In genomic region chr6:120113856-120114255, GRCm38 (mm10) we compare ENCODE assay signal across 14 mouse cellular contexts. TPM values are rescaled to one million over a fixed set of nuclear protein-coding genes. Genes with fewer than 3 reads are reported as not detected.
DNase-seq lines count a peak whose midpoint lies in the region; ATAC-seq and TF ChIP-seq lines count a peak whose summit lies in the region.
"Had no signal": no experiment of that assay in that cellular context is flagged by ENCODE, and none has a peak within 500 bp of the region (broad histone marks: within the 10 kb centered on the region; RNA-seq: fewer than 3 reads in every experiment).

No protein-coding gene starts in this region.

- TF ChIP-seq CTCF in spleen, adult 2 months (IDR thresholded peaks at IDR 0.05; ENCODE audit: extremely low read depth, insufficient read depth, insufficient read length, insufficient replicate concordance): no peak

- no peak for TF ChIP-seq POLR2A in spleen, adult 2 months (IDR thresholded peaks at IDR 0.05; ENCODE audit: low read depth, low read length)

- H3K9ac ChIP-seq in kidney, embryonic 14.5 days (ENCODE audit: low read depth, low read length): no peak overlapping the region
- no peak overlapping the region for H3K9ac ChIP-seq in intestine, embryonic 15.5 days
- H3K9ac ChIP-seq: embryonic facial prominence, embryonic 12.5 days; forebrain, embryonic 15.5 days had no signal

- no peak for DNase-seq in kidney, adult 11 months
- DNase-seq in spleen, adult 2 months (ENCODE audit: low read depth in 1 of 2, low spot score in 2 of 2): no peak
- DNase-seq in spleen, postnatal 14 days (ENCODE audit: low spot score in 2 of 2): no peak
- DNase-seq in adipocyte (ENCODE audit: low spot score): no peak
- DNase-seq in adrenal gland, postnatal 36 days: no peak
- DNase-seq: cerebellum, adult 18-20 months; gastrocnemius, postnatal 14 days had no signal

- H3K4me2 ChIP-seq in kidney, embryonic 14.5 days (replicated peaks; ENCODE audit: low read depth, low read length): no peak overlapping the region
- H3K4me2 ChIP-seq in intestine, embryonic 15.5 days (replicated peaks): no peak overlapping the region
- H3K4me2 ChIP-seq: embryonic facial prominence, embryonic 12.5 days; forebrain, embryonic 15.5 days had no signal

- H3K4me1 ChIP-seq in kidney, embryonic 14.5 days (ENCODE audit: control insufficient read depth, insufficient read depth, low read length): peaks cover 10% of the 10 kb centered on the region; the same call in 1 of the 2 replicates
- H3K4me1 ChIP-seq in spleen, adult 2 months (ENCODE audit: control insufficient read depth, insufficient read depth, insufficient read length): peaks cover 14% of the 10 kb centered on the region; the same call in 1 of the 2 replicates
- peaks cover 8% of the 10 kb centered on the region for H3K4me1 ChIP-seq in intestine, embryonic 15.5 days (replicated peaks)

- H3K4me3 ChIP-seq in kidney, embryonic 14.5 days (ENCODE audit: low read length): no peak overlapping the region
- H3K4me3 ChIP-seq in spleen, adult 2 months (ENCODE audit: extremely low read depth, insufficient read depth, insufficient read length): no peak overlapping the region
- H3K4me3 ChIP-seq in intestine, embryonic 15.5 days (replicated peaks): no peak overlapping the region
- H3K4me3 ChIP-seq: embryonic facial prominence, embryonic 12.5 days; forebrain, embryonic 15.5 days had no signal

- 94% methylated on average over 3 of the region's 3 CpGs for WGBS in kidney, embryonic 14.5 days
- WGBS in spleen, adult 2 months: 88% methylated on average over 3 of the region's 3 CpGs
- WGBS in intestine, embryonic 15.5 days: 94% methylated on average over 3 of the region's 3 CpGs

- H3K27ac ChIP-seq in kidney, embryonic 14.5 days (ENCODE audit: low read depth, low read length): peak overlapping the region; percentile 77; the same call in 1 of the 2 replicates
- peak overlapping the region; percentile 24; the same call in 1 of the 2 replicates for H3K27ac ChIP-seq in spleen, adult 2 months (ENCODE audit: insufficient read depth, low read length)
- H3K27ac ChIP-seq in intestine, embryonic 15.5 days: peak overlapping the region; percentile 51; the same call in 1 of the 2 replicates
- H3K27ac ChIP-seq: forebrain, embryonic 15.5 days; hindbrain, postnatal 0 days had no signal

- no peak for ATAC-seq in kidney, embryonic 14.5 days (ENCODE audit: low FRiP score, low TSS enrichment)
- ATAC-seq in intestine, embryonic 15.5 days: no peak
- ATAC-seq: forebrain, embryonic 15.5 days; hindbrain, postnatal 0 days had no signal

- H3K36me3 ChIP-seq in kidney, embryonic 14.5 days (ENCODE audit: control insufficient read depth, insufficient read depth, low read length): no peaks in the 10 kb centered on the region
- H3K36me3 ChIP-seq in spleen, adult 2 months (ENCODE audit: control insufficient read depth, insufficient read depth, low read length): no peaks in the 10 kb centered on the region
- no peaks in the 10 kb centered on the region for H3K36me3 ChIP-seq in intestine, embryonic 15.5 days
- H3K36me3 ChIP-seq: embryonic facial prominence, embryonic 12.5 days; forebrain, embryonic 15.5 days had no signal

- H3K27me3 ChIP-seq in kidney, embryonic 14.5 days (ENCODE audit: control insufficient read depth, insufficient read depth, low read length): no peaks in the 10 kb centered on the region
- no peaks in the 10 kb centered on the region for H3K27me3 ChIP-seq in spleen, adult 2 months (ENCODE audit: control insufficient read depth, insufficient read depth, low read length)
- H3K27me3 ChIP-seq in intestine, embryonic 15.5 days (replicated peaks): no peaks in the 10 kb centered on the region
- H3K27me3 ChIP-seq: embryonic facial prominence, embryonic 12.5 days; forebrain, embryonic 15.5 days had no signal

- no peaks in the 10 kb centered on the region for H3K9me3 ChIP-seq in kidney, embryonic 14.5 days (ENCODE audit: control insufficient read depth, low read length)
- no peaks in the 10 kb centered on the region for H3K9me3 ChIP-seq in intestine, embryonic 15.5 days
- H3K9me3 ChIP-seq: embryonic facial prominence, embryonic 12.5 days; forebrain, embryonic 15.5 days had no signal

RNA-seq across cellular contexts. Expression of gene Ninj2, which starts 20.7 kb away (rescaled TPM):
- not detected in 2 replicates for polyA plus RNA-seq in kidney, embryonic 14.5 days (2014; fragmentation: Nextera tagmentation; extraction: Ambion mirVana)
- polyA plus RNA-seq in spleen, adult 2 months (2012; rRNA removed): 0.19 TPM in 2 replicates
- polyA plus RNA-seq in intestine, embryonic 15.5 days (2015; fragmentation: Nextera tagmentation; extraction: Ambion mirVana): not detected in 2 replicates
- not detected for total RNA-seq in adrenal gland, postnatal 36 days (2021)
- total RNA-seq: adrenal gland, postnatal 4 days; gastrocnemius, postnatal 14 days; hindbrain, postnatal 0 days had no signal
- polyA plus RNA-seq: embryonic facial prominence, embryonic 12.5 days; forebrain, embryonic 15.5 days; hindbrain, postnatal 0 days; limb, embryonic 11.5 days had no signal

Comparison
In these comparisons a context has a peak if more than half of its experiments do, and no peak if none do; other contexts are left out.
1. H3K27ac ChIP-seq: peak in every context shown above with its lines; median percentile 77 in kidney, embryonic 14.5 days; 51 in intestine, embryonic 15.5 days; 24 in spleen, adult 2 months.